Mouse (Mus musculus) lung, adult 2 months (tissue): Measurements from ENCODE around the gene Il10.

Experiments used
- CTCF ChIP-seq: fragments of 200-500 bp; IDR thresholded peaks from 2 replicates; pipeline ENCODE4 v1.5.1; 2011; ENCODE audit warnings: mild to moderate bottlenecking, low read length, control low read depth; ENCODE audit not compliant: insufficient read depth
- POLR2A ChIP-seq: fragments of 200-500 bp; IDR thresholded peaks from 2 replicates; pipeline ENCODE4 v1.6.1; 2011; ENCODE audit warnings: low read depth, mild to moderate bottlenecking, control low read depth, low read length, borderline replicate concordance; ENCODE audit errors: extremely low read depth

DNA sequence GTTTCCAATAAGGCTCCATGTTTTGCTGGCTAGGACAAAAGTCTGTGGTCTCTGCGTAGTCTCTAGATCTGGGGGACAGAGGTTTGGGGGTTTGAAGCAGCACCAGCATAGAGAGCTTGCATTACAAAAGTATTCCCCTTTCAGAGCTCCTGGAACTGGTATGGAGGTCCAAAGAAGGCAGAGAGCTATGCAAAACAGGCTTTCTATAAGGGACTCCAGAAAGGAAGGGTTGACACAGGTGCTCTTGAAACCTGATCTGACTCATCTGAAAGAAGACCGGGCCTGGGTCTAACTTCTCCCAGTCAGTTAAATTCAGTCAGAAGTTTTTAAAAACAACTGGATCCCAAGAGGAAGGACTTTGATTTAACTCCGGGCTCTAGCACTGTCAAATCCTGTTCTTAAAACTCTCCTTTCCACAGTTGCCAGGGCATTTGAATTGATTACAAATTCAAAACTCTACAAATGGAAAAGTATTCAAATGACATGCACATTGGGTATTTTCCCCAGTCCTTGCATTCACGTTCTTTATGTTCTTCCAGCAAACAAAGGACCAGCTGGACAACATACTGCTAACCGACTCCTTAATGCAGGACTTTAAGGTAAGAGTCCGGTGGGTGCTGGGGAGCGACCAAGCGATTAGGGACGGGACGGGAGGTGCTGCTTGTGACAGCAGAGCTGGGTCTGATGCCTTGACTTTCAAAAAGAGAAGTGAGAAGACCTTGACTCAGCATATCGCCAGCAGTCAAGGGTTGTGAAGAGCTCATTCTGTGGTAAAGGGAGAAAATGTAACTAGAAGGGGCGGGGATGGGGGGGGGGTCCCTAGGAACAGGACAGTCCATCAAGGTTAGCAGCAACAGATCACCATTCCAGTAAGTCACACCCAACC, 1.0 kb downstream of the Il10 start:
- TF ChIP-seq POLR2A, result no peak
- no peak for TF ChIP-seq CTCF
